Mouse (Mus musculus): ENCODE data around the gene Gatad2b.
"Not testable (repeated sequence)": the region's sequence is repeated elsewhere in the genome, so short reads cannot be mapped to it uniquely, and the experiment has no call there.

Gene Gatad2b

GRCm38 (mm10) chr3:90265932-90266741 is 26.8 kb upstream of the Gatad2b start:
- no peak for DNase-seq (ENCODE audit: low spot score)

- no peak for DNase-seq (ENCODE audit: low spot score)
These were observed 25.8 kb upstream of the Gatad2b start for GRCm38 (mm10) chr3:90266901-90267775.

GRCm38 (mm10) chr3:90268190-90268589 is 24.8 kb upstream of the Gatad2b start:
- DNase-seq (ENCODE audit: low spot score): no peak

- no peak for DNase-seq (ENCODE audit: low spot score)
These were observed 24.0 kb upstream of the Gatad2b start for GRCm38 (mm10) chr3:90268971-90269370.

- DNase-seq (ENCODE audit: low spot score): no peak
These were observed 22.2 kb upstream of the Gatad2b start for GRCm38 (mm10) chr3:90270784-90271183.

- DNase-seq (ENCODE audit: low spot score): no peak
These were observed 20.8 kb upstream of the Gatad2b start for GRCm38 (mm10) chr3:90272170-90272569.

GRCm38 (mm10) chr3:90273855-90274254 is 19.1 kb upstream of the Gatad2b start:
- no peak for DNase-seq (ENCODE audit: low spot score)

- no peak for DNase-seq (ENCODE audit: low spot score)
These were observed 17.7 kb upstream of the Gatad2b start for GRCm38 (mm10) chr3:90275286-90275685.

- no peak for DNase-seq (ENCODE audit: low spot score)
These were observed 16.1 kb upstream of the Gatad2b start for GRCm38 (mm10) chr3:90276858-90277257.

GRCm38 (mm10) chr3:90277793-90278192 is 15.2 kb upstream of the Gatad2b start:
- no peak for DNase-seq (ENCODE audit: low spot score)

- DNase-seq (ENCODE audit: low spot score): no peak
These were observed 14.8 kb upstream of the Gatad2b start for GRCm38 (mm10) chr3:90278211-90278610.

- DNase-seq (ENCODE audit: low spot score): no peak
These were observed 13.8 kb upstream of the Gatad2b start for GRCm38 (mm10) chr3:90279216-90279615.

- DNase-seq (ENCODE audit: low spot score): no peak
These were observed 13.2 kb upstream of the Gatad2b start for GRCm38 (mm10) chr3:90279743-90280142.

- no peak for DNase-seq (ENCODE audit: low spot score)
These were observed 12.3 kb upstream of the Gatad2b start for GRCm38 (mm10) chr3:90280708-90281107.

GRCm38 (mm10) chr3:90284150-90284549 is 8.8 kb upstream of the Gatad2b start:
- DNase-seq (ENCODE audit: low spot score): no peak

GRCm38 (mm10) chr3:90289403-90289802 is 3.6 kb upstream of the Gatad2b start:
- not testable (repeated sequence) for DNase-seq (ENCODE audit: low spot score)

GRCm38 (mm10) chr3:90290602-90291001 is 2.4 kb upstream of the Gatad2b start:
- DNase-seq (ENCODE audit: low spot score): no peak

GRCm38 (mm10) chr3:90291982-90292344 is 1.0 kb upstream of the Gatad2b start:
- no peak for DNase-seq (ENCODE audit: low spot score)

GRCm38 (mm10) chr3:90293352-90294063 is 530 bp downstream of the Gatad2b start:
- DNase-seq (ENCODE audit: low spot score): peak; percentile 92

GRCm38 (mm10) chr3:90294064-90294440 is 1.1 kb downstream of the Gatad2b start:
- no peak for DNase-seq (ENCODE audit: low spot score)

- no peak for DNase-seq (ENCODE audit: low spot score)
These were observed 1.7 kb downstream of the Gatad2b start for GRCm38 (mm10) chr3:90294651-90295050.

GRCm38 (mm10) chr3:90305801-90306200 is 12.8 kb downstream of the Gatad2b start:
- DNase-seq (ENCODE audit: low spot score): no peak

- no peak for DNase-seq (ENCODE audit: low spot score)
These were observed 16.6 kb downstream of the Gatad2b start for GRCm38 (mm10) chr3:90309589-90309988.

Data from testis, postnatal 10 days (tissue).